Comparison of ENCODE assay signal across 28 mouse cellular contexts in the genomic region with DNA sequence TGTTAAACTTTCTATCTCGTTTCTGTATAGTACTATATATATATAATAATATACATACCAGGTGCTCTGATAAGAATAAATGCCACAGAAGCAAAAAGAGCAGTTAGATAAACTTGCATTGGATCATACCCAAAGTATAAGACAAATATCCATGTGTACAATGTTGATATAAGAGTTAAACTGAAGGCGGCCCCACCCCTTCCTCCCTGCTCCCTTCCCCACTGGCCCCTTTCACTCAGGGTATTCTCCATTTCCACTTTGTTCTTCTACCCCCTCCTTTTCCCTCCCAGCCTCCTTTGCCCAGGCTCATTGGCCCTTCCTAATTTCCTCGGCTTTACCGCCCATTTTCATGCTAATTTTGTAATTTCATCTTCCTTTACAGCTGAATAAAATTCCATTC. TPM values are rescaled to one million over a fixed set of nuclear protein-coding genes. Genes with fewer than 3 reads are reported as not detected.
DNase-seq lines count a peak whose midpoint lies in the region; ATAC-seq and TF ChIP-seq lines count a peak whose summit lies in the region.
"Had no signal": no experiment of that assay in that cellular context is flagged by ENCODE, and none has a peak within 500 bp of the region (broad histone marks: within the 10 kb centered on the region; RNA-seq: fewer than 3 reads in every experiment).

No protein-coding gene starts in this region.

- 0 out of 2 replicates have a peak, but pooled peaks have one; percentile 44 for ATAC-seq in forebrain, embryonic 11.5 days (replicated peaks; ENCODE audit: low FRiP score)
- no peak for ATAC-seq in forebrain, embryonic 16.5 days
- ATAC-seq in hindbrain, postnatal 0 days: no peak
- ATAC-seq in hindbrain, embryonic 13.5 days (ENCODE audit: low FRiP score): no peak
- 0 out of 2 replicates have a peak, but pooled peaks have one; percentile 63 for ATAC-seq in midbrain, embryonic 13.5 days
- ATAC-seq in midbrain, embryonic 16.5 days: no peak
- ATAC-seq in megakaryocyte-erythroid progenitor cell, adult 5-6 weeks (replicated peaks; ENCODE audit: low FRiP score, low TSS enrichment, poor library complexity, severe bottlenecking): peak; percentile 89
- no peak for ATAC-seq in liver, postnatal 0 days
- ATAC-seq: forebrain, embryonic 15.5 days; intestine, postnatal 0 days had no signal

- H3K9ac ChIP-seq in forebrain, embryonic 11.5 days (ENCODE audit: low read length): no peak overlapping the region
- no peak overlapping the region for H3K9ac ChIP-seq in forebrain, embryonic 16.5 days (replicated peaks; ENCODE audit: low read depth, low read length)
- no peak overlapping the region for H3K9ac ChIP-seq in hindbrain, postnatal 0 days (replicated peaks; ENCODE audit: low read length)
- H3K9ac ChIP-seq in hindbrain, embryonic 13.5 days: no peak overlapping the region
- no peak overlapping the region for H3K9ac ChIP-seq in midbrain, embryonic 13.5 days (replicated peaks)
- H3K9ac ChIP-seq in midbrain, embryonic 16.5 days (ENCODE audit: low read depth, low read length): no peak overlapping the region
- H3K9ac ChIP-seq in liver, postnatal 0 days (replicated peaks): no peak overlapping the region
- H3K9ac ChIP-seq: forebrain, embryonic 15.5 days; heart, embryonic 12.5 days; heart, embryonic 15.5 days; hindbrain, embryonic 14.5 days had no signal

- 62% methylated on average over 4 of the region's 4 CpGs for WGBS in forebrain, embryonic 11.5 days
- WGBS in forebrain, embryonic 16.5 days: 51% methylated on average over 4 of the region's 4 CpGs
- 58% methylated on average over 4 of the region's 4 CpGs for WGBS in hindbrain, postnatal 0 days
- WGBS in hindbrain, embryonic 13.5 days: 56% methylated on average over 4 of the region's 4 CpGs
- 58% methylated on average over 4 of the region's 4 CpGs for WGBS in midbrain, embryonic 13.5 days
- WGBS in midbrain, embryonic 16.5 days: 56% methylated on average over 4 of the region's 4 CpGs
- WGBS in liver, postnatal 0 days (ENCODE audit: insufficient replicate concordance): 58% methylated on average over 4 of the region's 4 CpGs

- H3K9me3 ChIP-seq in forebrain, embryonic 11.5 days (ENCODE audit: control insufficient read depth, low read length): no peaks in the 10 kb centered on the region
- no peaks in the 10 kb centered on the region for H3K9me3 ChIP-seq in forebrain, embryonic 16.5 days (ENCODE audit: control insufficient read depth, low read length)
- no peaks in the 10 kb centered on the region for H3K9me3 ChIP-seq in hindbrain, postnatal 0 days (ENCODE audit: low read length)
- H3K9me3 ChIP-seq in hindbrain, embryonic 13.5 days: peaks cover 8% of the 10 kb centered on the region; the same call in 1 of the 2 replicates
- H3K9me3 ChIP-seq in midbrain, embryonic 13.5 days: no peaks in the 10 kb centered on the region
- H3K9me3 ChIP-seq in midbrain, embryonic 16.5 days (replicated peaks; ENCODE audit: control insufficient read depth, low read length, poor library complexity, severe bottlenecking): no peaks in the 10 kb centered on the region
- no peaks in the 10 kb centered on the region for H3K9me3 ChIP-seq in liver, postnatal 0 days (ENCODE audit: low read length)
- H3K9me3 ChIP-seq: forebrain, embryonic 15.5 days; G1E; heart, embryonic 15.5 days had no signal

- no peaks in the 10 kb centered on the region for H3K27me3 ChIP-seq in forebrain, embryonic 11.5 days (ENCODE audit: control insufficient read depth, insufficient read depth, low read length)
- no peaks in the 10 kb centered on the region for H3K27me3 ChIP-seq in forebrain, embryonic 16.5 days (replicated peaks; ENCODE audit: control insufficient read depth, insufficient read depth, low read length)
- no peaks in the 10 kb centered on the region for H3K27me3 ChIP-seq in hindbrain, postnatal 0 days (ENCODE audit: insufficient read depth, low read length)
- no peaks in the 10 kb centered on the region for H3K27me3 ChIP-seq in hindbrain, embryonic 13.5 days
- H3K27me3 ChIP-seq in midbrain, embryonic 13.5 days: no peaks in the 10 kb centered on the region
- H3K27me3 ChIP-seq in midbrain, embryonic 16.5 days (ENCODE audit: control insufficient read depth, insufficient read depth, low read depth, low read length): no peaks in the 10 kb centered on the region
- H3K27me3 ChIP-seq in liver, postnatal 0 days (ENCODE audit: insufficient read depth, low read length): no peaks in the 10 kb centered on the region
- H3K27me3 ChIP-seq: CH12.LX; forebrain, embryonic 15.5 days; heart, embryonic 12.5 days; heart, embryonic 15.5 days had no signal

- no peak for DNase-seq in forebrain, embryonic 11.5 days (ENCODE audit: low spot score)
- peak; percentile 0 for DNase-seq in hindbrain, postnatal 0 days (ENCODE audit: low spot score)
- no peak for DNase-seq in liver, postnatal 0 days
- DNase-seq: adrenal gland, adult 2 months; adrenal gland, postnatal 14 days; cerebellum, adult 11-12 months; cerebellum, adult 8-10 months; cerebellum, postnatal 10 days; cerebellum, postnatal 36 days; gastrocnemius, adult 2 months; gastrocnemius, postnatal 14 days; heart, adult 11 months; heart, postnatal 10 days; heart, postnatal 4 days had no signal

- TF ChIP-seq CTCF in hindbrain, postnatal 0 days (IDR thresholded peaks at IDR 0.05; ENCODE audit: low read depth): no peak
- TF ChIP-seq CTCF in liver, postnatal 0 days (IDR thresholded peaks at IDR 0.05; ENCODE audit: low read depth): no peak

- no peak overlapping the region for H3K27ac ChIP-seq in forebrain, embryonic 11.5 days (ENCODE audit: low read depth, low read length)
- no peak overlapping the region for H3K27ac ChIP-seq in forebrain, embryonic 16.5 days (ENCODE audit: low read length)
- no peak overlapping the region for H3K27ac ChIP-seq in hindbrain, postnatal 0 days
- no peak overlapping the region for H3K27ac ChIP-seq in hindbrain, embryonic 13.5 days
- H3K27ac ChIP-seq in midbrain, embryonic 13.5 days: no peak overlapping the region
- no peak overlapping the region for H3K27ac ChIP-seq in midbrain, embryonic 16.5 days (ENCODE audit: low read length)
- H3K27ac ChIP-seq in liver, postnatal 0 days (ENCODE audit: low read depth): no peak overlapping the region
- H3K27ac ChIP-seq: forebrain, embryonic 10.5 days; forebrain, embryonic 15.5 days; gastrocnemius, adult 2 months; heart, embryonic 15.5 days; hindbrain, embryonic 14.5 days had no signal

- no peaks in the 10 kb centered on the region for H3K4me1 ChIP-seq in forebrain, embryonic 11.5 days (replicated peaks; ENCODE audit: control insufficient read depth, insufficient read depth, low read length)
- H3K4me1 ChIP-seq in forebrain, embryonic 16.5 days (replicated peaks; ENCODE audit: control insufficient read depth, insufficient read depth, low read length): no peaks in the 10 kb centered on the region
- no peaks in the 10 kb centered on the region for H3K4me1 ChIP-seq in hindbrain, postnatal 0 days (ENCODE audit: insufficient read depth, low read length)
- H3K4me1 ChIP-seq in hindbrain, embryonic 13.5 days (replicated peaks): no peaks in the 10 kb centered on the region
- H3K4me1 ChIP-seq in midbrain, embryonic 13.5 days (replicated peaks): 0 out of 2 replicates have a peak, but pooled peaks cover 3% of the 10 kb centered on the region
- no peaks in the 10 kb centered on the region for H3K4me1 ChIP-seq in midbrain, embryonic 16.5 days (ENCODE audit: control insufficient read depth, insufficient read depth, low read length)
- no peaks in the 10 kb centered on the region for H3K4me1 ChIP-seq in liver, postnatal 0 days (ENCODE audit: insufficient read depth)
- H3K4me1 ChIP-seq: forebrain, embryonic 15.5 days; heart, embryonic 12.5 days; heart, embryonic 15.5 days had no signal

- H3K36me3 ChIP-seq in forebrain, embryonic 11.5 days (ENCODE audit: control insufficient read depth, insufficient read depth, low read length): no peaks in the 10 kb centered on the region
- H3K36me3 ChIP-seq in forebrain, embryonic 16.5 days (ENCODE audit: control insufficient read depth, insufficient read depth): no peaks in the 10 kb centered on the region
- no peaks in the 10 kb centered on the region for H3K36me3 ChIP-seq in hindbrain, postnatal 0 days (ENCODE audit: insufficient read depth, low read length)
- no peaks in the 10 kb centered on the region for H3K36me3 ChIP-seq in hindbrain, embryonic 13.5 days
- H3K36me3 ChIP-seq in midbrain, embryonic 13.5 days: no peaks in the 10 kb centered on the region
- no peaks in the 10 kb centered on the region for H3K36me3 ChIP-seq in midbrain, embryonic 16.5 days (ENCODE audit: control insufficient read depth, insufficient read depth, low read length)
- H3K36me3 ChIP-seq in liver, postnatal 0 days (replicated peaks; ENCODE audit: insufficient read depth, low read length): no peaks in the 10 kb centered on the region
- H3K36me3 ChIP-seq: forebrain, embryonic 10.5 days; forebrain, embryonic 15.5 days; G1E; heart, embryonic 12.5 days; heart, embryonic 15.5 days had no signal

- H3K4me3 ChIP-seq in forebrain, embryonic 11.5 days (ENCODE audit: low read depth, low read length): no peak overlapping the region
- no peak overlapping the region for H3K4me3 ChIP-seq in forebrain, embryonic 16.5 days (replicated peaks; ENCODE audit: low read length)
- H3K4me3 ChIP-seq in hindbrain, postnatal 0 days (ENCODE audit: low read length): no peak overlapping the region
- no peak overlapping the region for H3K4me3 ChIP-seq in hindbrain, embryonic 13.5 days
- H3K4me3 ChIP-seq in midbrain, embryonic 13.5 days (replicated peaks): no peak overlapping the region
- H3K4me3 ChIP-seq in midbrain, embryonic 16.5 days (ENCODE audit: low read depth, low read length): no peak overlapping the region
- no peak overlapping the region for H3K4me3 ChIP-seq in liver, postnatal 0 days (ENCODE audit: low read depth, low read length)
- H3K4me3 ChIP-seq: forebrain, embryonic 10.5 days; forebrain, embryonic 15.5 days; gastrocnemius, adult 2 months; heart, embryonic 12.5 days; heart, embryonic 15.5 days had no signal

- no peak overlapping the region for H3K4me2 ChIP-seq in forebrain, embryonic 11.5 days (ENCODE audit: low read depth, low read length, severe bottlenecking)
- H3K4me2 ChIP-seq in forebrain, embryonic 16.5 days (ENCODE audit: low read length): no peak overlapping the region
- no peak overlapping the region for H3K4me2 ChIP-seq in hindbrain, postnatal 0 days (ENCODE audit: low read depth, low read length)
- no peak overlapping the region for H3K4me2 ChIP-seq in hindbrain, embryonic 13.5 days
- H3K4me2 ChIP-seq in midbrain, embryonic 13.5 days (replicated peaks): no peak overlapping the region
- no peak overlapping the region for H3K4me2 ChIP-seq in midbrain, embryonic 16.5 days (ENCODE audit: low read length)
- H3K4me2 ChIP-seq in liver, postnatal 0 days (ENCODE audit: low read depth, low read length): no peak overlapping the region
- H3K4me2 ChIP-seq: forebrain, embryonic 15.5 days; heart, embryonic 12.5 days; heart, embryonic 15.5 days; hindbrain, embryonic 14.5 days had no signal

- no peak for TF ChIP-seq EP300 in liver, postnatal 0 days (IDR thresholded peaks at IDR 0.05; ENCODE audit: low read depth)

RNA-seq across cellular contexts. Expression of a gene that starts 36.5 kb away (rescaled TPM):
- polyA plus RNA-seq in forebrain, embryonic 11.5 days (2014; fragmentation: Nextera tagmentation; extraction: Ambion mirVana): 0.49 and 0.59 TPM in 2 replicates
- 0.91 and 1.4 TPM in 2 replicates for polyA plus RNA-seq in forebrain, embryonic 16.5 days (2015; fragmentation: Nextera tagmentation; extraction: Ambion mirVana)
- 0.84 and 0.97 TPM in 2 replicates for total RNA-seq in hindbrain, postnatal 0 days (2014; rRNA removed)
- 1.2 and 1.5 TPM in 2 replicates for polyA plus RNA-seq in hindbrain, postnatal 0 days (2015; fragmentation: Nextera tagmentation; extraction: Ambion mirVana)
- 1.2 and 2.0 TPM in 2 replicates for polyA plus RNA-seq in hindbrain, embryonic 13.5 days (2015; fragmentation: Nextera tagmentation; extraction: Ambion mirVana)
- 0.90 and 1.7 TPM in 2 replicates for polyA plus RNA-seq in midbrain, embryonic 13.5 days (2015; fragmentation: Nextera tagmentation; extraction: Ambion mirVana)
- 2.1 and 2.2 TPM in 2 replicates for polyA plus RNA-seq in midbrain, embryonic 16.5 days (2015; fragmentation: Nextera tagmentation; extraction: Ambion mirVana)
- total RNA-seq in megakaryocyte-erythroid progenitor cell, adult 5-6 weeks (2014; fragmentation: Nextera tagmentation): 0.20 and 0.62 TPM in 2 replicates
- 0.46 TPM in 1 of 2 replicates, not detected in the other for total RNA-seq in megakaryocyte-erythroid progenitor cell, adult 5-6 weeks (2017)
- 0.13 and 0.21 TPM in 2 replicates for polyA plus RNA-seq in liver, postnatal 0 days (2015; fragmentation: Nextera tagmentation; extraction: Ambion mirVana)
- total RNA-seq: adrenal gland, adult 2 months; adrenal gland, postnatal 14 days; gastrocnemius, adult 2 months; gastrocnemius, postnatal 14 days; heart, adult 8-10 months; heart, postnatal 10 days; heart, postnatal 4 days had no signal
- polyA plus RNA-seq: adrenal gland, adult 2 months; G1E; heart, embryonic 12.5 days had no signal

Comparison
In these comparisons a context has a peak if more than half of its experiments do, and no peak if none do; other contexts are left out.
1. ATAC-seq: peak in forebrain, embryonic 11.5 days (single experiment), midbrain, embryonic 13.5 days (single experiment) and megakaryocyte-erythroid progenitor cell, adult 5-6 weeks (single experiment); none in forebrain, embryonic 16.5 days (single experiment), hindbrain, postnatal 0 days (single experiment), hindbrain, embryonic 13.5 days (single experiment), midbrain, embryonic 16.5 days (single experiment) and liver, postnatal 0 days (single experiment).